Mouse (Mus musculus): ENCODE data around the gene Sycp2l. TPM values are rescaled to one million over a fixed set of nuclear protein-coding genes. Genes with fewer than 3 reads are reported as not detected.

Gene Sycp2l
- polyA plus RNA-seq, 1 experiment from 2014 or later, result 0.08 TPM

DNA sequence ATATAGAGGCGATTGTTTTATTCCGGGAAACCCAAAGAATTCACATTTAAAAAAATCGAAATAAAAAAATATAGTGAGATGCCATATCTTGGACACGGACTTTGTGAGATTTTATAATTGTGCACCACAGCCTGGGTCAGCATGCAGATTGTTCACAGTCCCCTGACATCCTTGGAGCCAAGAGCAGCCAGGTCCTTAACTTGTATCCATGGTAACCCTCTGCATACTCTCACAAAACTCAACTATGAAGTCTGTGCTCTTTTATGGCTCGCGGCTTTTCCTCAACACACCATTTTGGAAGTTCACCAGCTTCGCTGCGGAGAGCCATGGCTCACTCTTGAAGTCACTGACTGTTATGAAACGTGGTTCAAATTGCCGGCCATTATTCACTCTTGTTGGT is 19.9 kb upstream of the Sycp2l start:
- ATAC-seq, result no peak
- Histone ChIP-seq H3K9me3 (replicated peaks) (no peaks in the 10 kb centered on the region), H3K27me3 (no peaks in the 10 kb centered on the region), H3K4me3 (no peak overlapping the region), H3K36me3 (ENCODE audit: poor library complexity, severe bottlenecking) (no peaks in the 10 kb centered on the region), H3K4me2 (no peak overlapping the region), H3K4me1 (no peaks in the 10 kb centered on the region), H3K9ac (no peak overlapping the region), H3K27ac (no peak overlapping the region)
- WGBS, result 84% methylated on average over 10 of the region's 10 CpGs

DNA sequence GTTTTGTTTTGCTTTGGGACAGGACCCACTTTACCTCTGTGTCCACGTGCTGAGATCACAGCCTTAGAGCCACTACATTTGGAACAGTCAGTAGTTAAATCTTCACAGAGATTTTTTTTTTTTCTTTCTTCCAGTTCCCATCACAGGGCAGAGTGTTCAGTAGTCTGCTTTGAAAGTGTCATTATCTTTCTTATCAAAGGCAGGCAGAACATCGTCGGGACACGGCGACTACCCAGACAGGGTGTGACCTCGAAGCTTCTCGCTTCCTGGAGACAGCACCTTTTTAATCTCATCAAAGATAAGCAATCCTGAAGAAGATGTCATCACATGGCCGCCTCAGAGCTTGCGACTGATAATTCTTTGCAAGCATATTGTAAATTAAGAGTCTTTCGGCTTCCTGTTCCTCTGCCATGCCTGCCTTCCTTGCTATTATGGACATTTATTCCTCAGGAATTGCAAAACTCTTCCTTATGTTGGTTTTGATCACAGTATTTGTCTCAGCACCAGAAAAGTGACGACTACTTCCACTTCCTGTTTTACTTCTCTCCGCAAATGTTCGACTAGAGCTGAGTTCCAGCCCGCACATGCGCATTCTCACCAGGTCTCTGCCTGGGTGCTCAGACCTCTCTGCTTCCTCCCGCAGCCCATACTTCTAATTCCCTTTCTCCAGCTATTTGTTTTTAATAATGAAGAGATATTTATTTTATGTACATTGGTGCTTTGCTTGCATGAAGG is 16.6 kb upstream of the Sycp2l start:
- H3K27ac ChIP-seq, result no peak overlapping the region
- H3K4me3 ChIP-seq, result no peak overlapping the region
- no peak overlapping the region for H3K9ac ChIP-seq
- no peak overlapping the region for H3K4me2 ChIP-seq
- ATAC-seq, result no peak
- no peaks in the 10 kb centered on the region for H3K4me1 ChIP-seq
- WGBS, result 88% methylated on average over 16 of the region's 16 CpGs
- H3K36me3 ChIP-seq (ENCODE audit: poor library complexity, severe bottlenecking), result no peaks in the 10 kb centered on the region
- no peaks in the 10 kb centered on the region for H3K27me3 ChIP-seq
- no peaks in the 10 kb centered on the region for H3K9me3 ChIP-seq (replicated peaks)

DNA sequence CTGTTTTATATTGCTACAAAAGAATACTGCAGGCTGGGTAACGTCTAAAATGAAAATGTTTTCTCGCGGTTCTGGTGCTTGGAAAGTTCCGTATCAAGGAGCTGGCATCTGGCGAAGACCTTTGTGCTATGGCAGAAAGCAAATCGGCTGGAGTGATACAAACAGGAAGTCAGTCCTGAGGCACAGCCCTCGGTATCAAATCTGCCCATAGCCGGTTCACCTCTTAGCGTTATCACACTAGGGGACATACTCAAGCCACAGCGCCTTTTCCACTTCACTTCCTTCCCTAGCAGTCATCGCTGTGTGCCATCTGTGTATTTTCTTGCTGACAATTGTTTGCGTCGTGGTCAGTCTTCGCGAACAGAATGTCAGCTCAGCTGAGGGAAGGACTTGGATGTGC is 15.8 kb upstream of the Sycp2l start:
- H3K27me3 ChIP-seq, result no peaks in the 10 kb centered on the region
- no peaks in the 10 kb centered on the region for H3K4me1 ChIP-seq
- no peak overlapping the region for H3K4me2 ChIP-seq
- no peak overlapping the region for H3K4me3 ChIP-seq
- 91% methylated on average over 15 of the region's 15 CpGs for WGBS
- H3K9me3 ChIP-seq (replicated peaks), result no peaks in the 10 kb centered on the region
- no peak overlapping the region for H3K9ac ChIP-seq
- no peak overlapping the region for H3K27ac ChIP-seq
- H3K36me3 ChIP-seq (ENCODE audit: poor library complexity, severe bottlenecking), result no peaks in the 10 kb centered on the region
- ATAC-seq, result no peak

DNA sequence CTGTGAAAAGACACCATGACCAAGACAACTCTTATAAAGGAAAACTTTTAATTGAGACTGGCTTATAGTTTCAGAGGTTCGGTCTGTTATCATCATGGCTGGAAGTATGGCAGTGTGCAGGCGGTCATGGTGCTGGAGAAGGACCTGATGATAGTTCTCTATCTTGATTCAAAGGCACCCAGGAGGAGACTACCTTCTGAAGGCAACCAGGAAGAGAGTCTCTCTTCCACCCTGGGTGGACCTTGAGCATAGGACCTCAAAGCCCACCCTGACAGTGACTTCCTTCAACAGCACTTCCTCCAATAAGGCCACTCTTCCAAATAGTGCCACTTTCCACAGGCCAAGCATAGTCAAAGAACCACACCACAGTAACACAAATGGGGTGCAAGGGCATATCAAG is 14.1 kb upstream of the Sycp2l start:
- 89% methylated on average over 2 of the region's 2 CpGs for WGBS

DNA sequence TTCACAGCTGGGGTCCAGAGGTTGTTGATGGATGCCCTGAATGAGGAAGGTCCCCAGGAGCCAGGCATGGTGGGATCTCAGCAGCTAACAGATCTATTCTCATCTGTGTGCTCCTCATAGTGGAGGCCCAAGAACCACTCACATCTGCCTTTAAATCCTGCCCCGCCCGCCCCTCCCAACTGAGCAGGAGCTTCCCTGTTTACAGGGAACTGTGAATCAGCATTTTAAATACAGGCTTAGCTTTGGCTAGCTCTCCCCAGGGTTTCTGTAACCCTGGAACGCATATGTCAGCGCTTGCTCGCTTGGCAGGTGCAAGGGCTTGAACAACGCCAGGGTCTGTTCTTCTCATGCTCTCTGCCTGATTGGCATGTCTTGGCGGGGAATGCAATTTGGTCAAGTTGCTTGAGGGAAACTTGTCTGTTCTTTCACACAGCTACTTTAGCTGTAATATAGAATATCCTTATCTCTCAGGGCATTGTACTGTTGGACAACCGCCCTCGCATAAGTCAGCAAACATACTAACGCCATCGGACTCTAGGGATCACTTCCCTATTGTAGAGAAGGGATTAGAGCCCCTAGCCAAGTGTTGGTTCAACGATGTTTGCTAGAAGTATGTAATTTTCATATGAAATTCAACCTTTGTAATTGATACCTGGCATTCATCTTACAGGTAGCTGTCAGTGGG is 10.1 kb upstream of the Sycp2l start:
- 77% methylated on average over 12 of the region's 12 CpGs for WGBS
- Histone ChIP-seq H3K27me3 (no peaks in the 10 kb centered on the region), H3K9me3 (replicated peaks) (no peaks in the 10 kb centered on the region), H3K4me1 (no peaks in the 10 kb centered on the region), H3K4me2 (no peak overlapping the region), H3K27ac (no peak overlapping the region), H3K36me3 (ENCODE audit: poor library complexity, severe bottlenecking) (no peaks in the 10 kb centered on the region), H3K9ac (no peak overlapping the region), H3K4me3 (no peak overlapping the region)
- ATAC-seq, result no peak

More for the DNA sequence above, 14.1 kb upstream of the Sycp2l start:
- Histone ChIP-seq H3K27ac (no peak overlapping the region), H3K27me3 (no peaks in the 10 kb centered on the region), H3K4me2 (no peak overlapping the region), H3K4me1 (no peaks in the 10 kb centered on the region), H3K4me3 (no peak overlapping the region), H3K36me3 (ENCODE audit: poor library complexity, severe bottlenecking) (no peaks in the 10 kb centered on the region), H3K9me3 (replicated peaks) (no peaks in the 10 kb centered on the region), H3K9ac (no peak overlapping the region)
- no peak for ATAC-seq

DNA sequence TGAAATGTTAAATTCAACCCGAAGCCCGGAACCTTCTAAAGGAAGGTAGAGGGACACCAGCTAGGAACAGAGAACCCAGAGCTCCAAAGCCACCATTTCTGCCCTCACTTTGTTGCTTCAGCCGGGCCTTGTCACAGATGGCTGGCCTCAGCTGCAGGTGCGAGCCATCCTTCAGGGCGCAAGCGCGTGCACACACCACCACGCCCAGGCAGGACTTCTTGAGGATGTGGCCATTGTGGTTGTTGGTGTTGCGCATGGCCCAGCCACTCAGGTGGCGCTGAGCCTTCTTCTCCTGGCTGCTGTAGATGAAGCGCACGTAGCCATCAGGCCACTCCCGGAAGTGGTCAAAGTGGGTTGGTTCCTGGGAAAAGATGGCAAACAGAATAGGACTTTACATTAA is 8.6 kb upstream of the Sycp2l start:
- Histone ChIP-seq H3K9ac (no peak overlapping the region), H3K9me3 (replicated peaks) (no peaks in the 10 kb centered on the region), H3K4me3 (no peak overlapping the region), H3K27me3 (no peaks in the 10 kb centered on the region), H3K36me3 (ENCODE audit: poor library complexity, severe bottlenecking) (no peaks in the 10 kb centered on the region), H3K27ac (no peak overlapping the region), H3K4me2 (no peak overlapping the region), H3K4me1 (no peaks in the 10 kb centered on the region)
- no peak for ATAC-seq
- WGBS, result 93% methylated on average over 13 of the region's 13 CpGs

DNA sequence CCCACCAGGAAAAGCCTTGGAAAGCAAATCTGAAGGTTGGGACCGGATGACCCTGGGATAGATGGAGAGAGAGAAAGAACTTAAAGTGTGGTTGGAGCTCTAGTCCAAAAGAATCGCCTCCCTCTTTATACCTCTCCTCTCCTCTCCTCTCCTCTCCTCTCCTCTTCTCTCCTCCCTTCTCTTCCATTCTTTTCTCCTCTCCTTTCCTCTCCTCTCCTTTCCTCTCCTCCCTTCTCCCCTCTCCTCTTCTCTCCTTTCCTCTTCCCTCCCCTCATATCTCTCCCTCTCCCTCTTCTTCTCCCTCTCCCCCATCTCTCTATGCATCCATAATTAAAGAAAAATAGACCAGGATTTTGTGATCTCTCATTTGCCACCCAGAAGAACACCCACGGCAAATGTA is 3.2 kb upstream of the Sycp2l start, which contains the start of gene Gcm2:
Gene Gcm2 (minus strand): TSS at position 101 of the 400 bp plus-strand sequence.
- no peak within 1 kb of the TSS for H3K27ac ChIP-seq
- H3K9ac ChIP-seq, result no peak within 1 kb of the TSS
- no peaks in the 10 kb centered on the region for H3K9me3 ChIP-seq (replicated peaks)
- no peak within 1 kb of the TSS for H3K4me2 ChIP-seq
- H3K4me3 ChIP-seq, result no peak within 1 kb of the TSS
- H3K4me1 ChIP-seq, result 0 out of 2 replicates have a peak, but pooled peaks cover 2% of the 10 kb centered on the region
- peaks cover 10% of the 10 kb centered on the region for H3K27me3 ChIP-seq
- ATAC-seq, result no peak
- H3K36me3 ChIP-seq (ENCODE audit: poor library complexity, severe bottlenecking), result no peaks in the 10 kb centered on the region
- WGBS, result 75% methylated on average over 3 of the region's 3 CpGs

DNA sequence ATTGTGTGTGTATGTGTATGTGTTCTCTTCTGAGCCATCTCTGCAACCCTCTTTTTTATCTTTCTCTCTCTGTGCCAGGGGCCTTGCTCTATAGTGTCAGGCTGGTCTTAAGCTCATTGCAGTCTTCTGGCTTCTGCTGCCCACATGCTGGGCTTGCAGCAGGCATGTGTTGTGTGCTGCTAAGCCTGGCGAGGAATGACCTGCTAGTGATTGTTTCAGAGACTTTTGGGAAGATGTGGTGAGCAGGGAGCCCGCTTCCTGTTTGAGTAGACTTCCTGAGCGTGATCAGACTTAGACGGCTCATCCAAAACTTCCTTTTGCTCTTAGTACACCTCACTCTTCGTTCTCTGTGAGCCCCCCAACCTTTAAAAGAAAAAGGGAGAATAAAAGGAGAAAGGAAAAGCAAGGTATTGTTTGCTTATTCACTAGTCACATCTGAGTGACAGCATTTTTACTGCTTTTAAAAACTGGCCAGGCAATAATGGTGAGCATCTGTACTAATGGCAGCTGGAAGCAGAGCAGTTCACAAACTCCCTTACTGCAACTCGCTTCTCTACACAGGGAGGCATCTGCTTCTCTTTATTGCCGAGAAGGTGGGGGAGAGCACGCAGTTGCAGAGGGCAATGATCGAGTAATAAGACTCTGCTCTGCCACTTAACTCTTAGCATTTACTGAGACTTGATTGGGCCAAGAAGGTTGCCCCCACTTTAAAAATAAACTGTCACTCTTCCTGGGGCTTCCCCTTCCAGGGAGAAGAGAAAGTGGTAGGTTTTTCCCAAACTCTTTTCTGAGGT is 5.2 kb downstream of the Sycp2l start:
- Histone ChIP-seq H3K27ac (no peak overlapping the region), H3K4me3 (no peak overlapping the region), H3K36me3 (ENCODE audit: poor library complexity, severe bottlenecking) (no peaks in the 10 kb centered on the region), H3K9me3 (replicated peaks) (no peaks in the 10 kb centered on the region), H3K27me3 (peaks cover 3% of the 10 kb centered on the region; the same call in 1 of the 2 replicates), H3K4me2 (no peak overlapping the region), H3K9ac (no peak overlapping the region), H3K4me1 (no peaks in the 10 kb centered on the region)
- ATAC-seq, result no peak
- 36% methylated on average over 9 of the region's 9 CpGs for WGBS

DNA sequence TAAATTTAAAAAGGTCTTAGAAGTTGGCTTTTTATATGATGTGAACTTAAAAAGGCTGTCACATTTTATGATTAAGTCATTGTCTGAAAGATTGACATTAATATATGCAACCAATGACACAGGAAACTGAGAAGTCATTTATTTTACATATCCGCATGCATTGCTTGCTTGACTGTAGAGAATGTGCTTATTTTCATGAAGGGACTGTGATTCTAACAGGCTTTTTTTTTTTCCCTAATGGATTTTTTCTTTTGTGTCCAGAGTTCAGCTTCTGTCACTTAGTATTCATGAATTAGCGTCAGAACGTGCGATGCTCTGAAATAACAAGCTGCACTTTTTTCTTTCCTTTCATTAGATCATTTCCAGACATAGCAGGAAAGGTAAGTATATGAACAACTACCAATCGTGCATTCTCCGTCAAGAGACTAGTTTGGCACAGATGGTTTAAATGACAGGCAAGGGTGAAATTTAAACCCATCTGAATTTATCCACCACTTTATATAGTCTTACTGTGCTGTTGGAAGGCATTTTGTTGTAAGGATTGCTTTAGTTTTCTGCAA is 9.6 kb downstream of the Sycp2l start:
- WGBS, result 64% methylated on average over 6 of the region's 6 CpGs
- H3K4me1 ChIP-seq, result no peaks in the 10 kb centered on the region
- H3K9me3 ChIP-seq (replicated peaks), result no peaks in the 10 kb centered on the region
- H3K36me3 ChIP-seq (ENCODE audit: poor library complexity, severe bottlenecking), result no peaks in the 10 kb centered on the region
- no peaks in the 10 kb centered on the region for H3K27me3 ChIP-seq
- H3K4me3 ChIP-seq, result no peak overlapping the region
- no peak overlapping the region for H3K4me2 ChIP-seq
- H3K27ac ChIP-seq, result no peak overlapping the region; the same call in 1 of the 2 replicates
- H3K9ac ChIP-seq, result no peak overlapping the region
- 0 out of 2 replicates have a peak, but pooled peaks have one; percentile 33 for ATAC-seq

DNA sequence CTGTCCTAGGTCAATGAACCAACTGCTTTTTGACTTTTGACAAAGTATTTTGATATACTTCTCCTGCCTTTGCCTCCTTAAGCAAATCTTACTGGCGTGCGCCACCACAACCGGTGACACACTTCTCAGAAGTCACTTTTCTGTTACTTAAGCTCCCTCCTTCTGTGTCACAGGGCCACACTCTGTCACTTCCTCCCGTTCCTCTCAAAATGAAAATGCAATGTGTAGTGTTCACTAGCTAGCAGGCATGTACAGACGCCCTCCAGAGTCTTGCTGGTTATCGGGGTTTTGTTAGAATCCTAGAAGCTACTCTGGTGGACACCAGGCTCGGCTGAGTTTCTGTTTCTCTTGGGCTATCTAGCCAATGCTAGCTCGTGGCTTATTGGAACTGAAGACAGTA is 14.2 kb downstream of the Sycp2l start:
- Histone ChIP-seq H3K9me3 (replicated peaks) (no peaks in the 10 kb centered on the region), H3K4me1 (no peaks in the 10 kb centered on the region), H3K36me3 (ENCODE audit: poor library complexity, severe bottlenecking) (no peaks in the 10 kb centered on the region), H3K9ac (no peak overlapping the region), H3K4me2 (no peak overlapping the region), H3K4me3 (no peak overlapping the region), H3K27me3 (no peaks in the 10 kb centered on the region), H3K27ac (no peak overlapping the region)
- no peak for ATAC-seq
- 88% methylated on average over 8 of the region's 8 CpGs for WGBS

DNA sequence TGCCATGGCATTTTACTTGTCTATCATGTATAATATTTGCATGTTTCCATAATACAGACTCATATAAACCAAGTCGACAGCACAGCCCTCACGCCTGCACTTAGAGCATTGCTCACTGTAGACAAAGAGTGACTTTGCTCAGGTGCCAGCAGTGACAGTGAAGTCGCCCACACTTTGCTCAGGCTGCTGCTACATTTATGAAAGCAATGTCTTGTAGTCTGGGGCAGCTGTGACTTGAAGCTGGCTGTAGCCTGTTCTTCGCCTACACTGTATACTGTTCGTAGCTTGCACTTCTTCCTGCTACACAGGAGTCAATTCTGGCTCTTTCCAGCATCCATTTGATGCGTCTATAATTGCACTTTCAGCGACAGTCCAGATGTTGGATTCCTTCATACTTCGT is 15.0 kb downstream of the Sycp2l start:
- Histone ChIP-seq H3K36me3 (ENCODE audit: poor library complexity, severe bottlenecking) (no peaks in the 10 kb centered on the region), H3K27me3 (no peaks in the 10 kb centered on the region), H3K4me3 (no peak overlapping the region), H3K9ac (no peak overlapping the region), H3K4me1 (no peaks in the 10 kb centered on the region), H3K4me2 (no peak overlapping the region), H3K9me3 (replicated peaks) (no peaks in the 10 kb centered on the region), H3K27ac (no peak overlapping the region)
- ATAC-seq, result no peak
- WGBS, result 87% methylated on average over 8 of the region's 8 CpGs

DNA sequence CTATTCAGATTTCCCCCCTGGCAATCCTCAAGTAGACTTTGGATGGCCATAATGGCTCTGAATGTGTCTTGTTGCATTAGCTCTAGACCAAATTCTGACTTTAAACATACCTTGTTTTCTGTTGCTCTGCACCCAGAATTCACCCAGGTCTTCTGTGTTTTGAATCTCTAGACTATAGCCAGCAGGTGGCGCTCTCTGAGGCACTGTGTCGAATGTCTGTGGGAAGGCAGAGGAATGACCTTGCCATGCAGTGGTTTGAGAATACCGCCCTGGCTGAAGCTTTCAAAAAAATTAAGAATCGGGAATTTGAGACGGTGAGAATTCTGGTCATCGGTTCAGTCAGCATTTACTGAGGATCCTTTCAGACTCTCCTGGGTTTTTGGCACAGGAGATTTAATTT is 20.8 kb downstream of the Sycp2l start:
- no peaks in the 10 kb centered on the region for H3K4me1 ChIP-seq
- no peaks in the 10 kb centered on the region for H3K27me3 ChIP-seq
- H3K9ac ChIP-seq, result no peak overlapping the region
- no peaks in the 10 kb centered on the region for H3K36me3 ChIP-seq (ENCODE audit: poor library complexity, severe bottlenecking)
- 11% methylated on average over 6 of the region's 6 CpGs for WGBS
- no peak overlapping the region for H3K27ac ChIP-seq
- no peak overlapping the region for H3K4me3 ChIP-seq
- H3K9me3 ChIP-seq (replicated peaks), result no peaks in the 10 kb centered on the region
- H3K4me2 ChIP-seq, result no peak overlapping the region
- no peak for ATAC-seq

All from forebrain, embryonic 13.5 days (tissue).